Mouse (Mus musculus): ENCODE results near the gene Rnf187.

DNA sequence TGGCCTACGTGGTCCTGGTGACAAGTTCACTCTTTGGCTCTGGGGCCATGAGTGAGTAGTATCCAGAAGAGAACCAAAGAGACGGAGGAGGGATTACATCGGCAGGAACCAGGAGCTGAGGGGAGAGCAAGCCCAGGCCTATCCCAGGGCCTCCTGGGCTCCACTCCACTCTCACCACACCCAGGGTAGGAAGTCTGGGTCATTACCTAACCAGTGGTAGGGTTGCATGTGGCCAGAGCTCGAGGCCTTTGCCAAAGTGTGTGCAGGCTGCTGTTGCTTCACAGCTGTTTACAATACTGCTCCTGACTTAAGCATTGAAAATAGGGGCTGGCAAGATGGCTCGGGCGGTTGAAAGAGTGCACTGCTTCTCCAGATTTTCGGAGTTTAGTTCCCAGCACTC is 40.9 kb upstream of the Rnf187 start:
- no peak for TF ChIP-seq CTCF (IDR thresholded peaks at IDR 0.05; ENCODE audit: control insufficient read depth, insufficient read depth, insufficient read length)
- TF ChIP-seq CEBPB (IDR thresholded peaks at IDR 0.05; ENCODE audit: low read depth), result no peak

Measured in C2C12 (cell line).